ENCODE assay signal across 12 mouse cellular contexts in genomic region chr4:44029661-44030066, GRCm38 (mm10). TPM values are rescaled to one million over a fixed set of nuclear protein-coding genes. Genes with fewer than 3 reads are reported as not detected.
A peak's percentile ranks its signal among the peaks of the same experiment; 100 is the strongest.
DNase-seq lines count a peak whose midpoint lies in the region; ATAC-seq and TF ChIP-seq lines count a peak whose summit lies in the region.
"Had no signal": no experiment of that assay in that cellular context is flagged by ENCODE, and none has a peak within 500 bp of the region (broad histone marks: within the 10 kb centered on the region; RNA-seq: fewer than 3 reads in every experiment).

No protein-coding gene starts in this region.

- peaks cover 73% of the 10 kb centered on the region for H3K36me3 ChIP-seq in forebrain, postnatal 0 days (ENCODE audit: insufficient read depth)
- peaks cover 98% of the 10 kb centered on the region for H3K36me3 ChIP-seq in forebrain, embryonic 10.5 days (replicated peaks)
- peaks cover 80% of the 10 kb centered on the region for H3K36me3 ChIP-seq in midbrain, embryonic 14.5 days (ENCODE audit: control insufficient read depth, insufficient read depth, low read length)
- H3K36me3 ChIP-seq in midbrain, embryonic 11.5 days (ENCODE audit: control insufficient read depth, insufficient read depth, low read length): peaks cover 35% of the 10 kb centered on the region

- 75% methylated on average over 15 of the region's 15 CpGs for WGBS in forebrain, postnatal 0 days
- 94% methylated on average over 15 of the region's 15 CpGs for WGBS in forebrain, embryonic 10.5 days
- 87% methylated on average over 15 of the region's 15 CpGs for WGBS in midbrain, embryonic 14.5 days
- WGBS in midbrain, embryonic 11.5 days: 91% methylated on average over 15 of the region's 15 CpGs

- no peak for ATAC-seq in forebrain, postnatal 0 days
- no peak for ATAC-seq in midbrain, embryonic 14.5 days (ENCODE audit: low FRiP score, low TSS enrichment)
- ATAC-seq in midbrain, embryonic 11.5 days (ENCODE audit: low FRiP score): no peak
- ATAC-seq in monocyte, adult 5-6 weeks (replicated peaks; ENCODE audit: insufficient number of reproducible peaks, low FRiP score, low TSS enrichment, poor library complexity, severe bottlenecking): no peak; the same call in 1 of the 2 replicates

- no peak overlapping the region for H3K9ac ChIP-seq in forebrain, postnatal 0 days
- no peak overlapping the region for H3K9ac ChIP-seq in midbrain, embryonic 14.5 days (replicated peaks; ENCODE audit: low read length)
- H3K9ac ChIP-seq in midbrain, embryonic 11.5 days (ENCODE audit: low read length): no peak overlapping the region
- H3K9ac ChIP-seq: embryonic facial prominence, embryonic 13.5 days had no signal

- H3K27me3 ChIP-seq in forebrain, postnatal 0 days (ENCODE audit: insufficient read depth, low read length): no peaks in the 10 kb centered on the region
- peaks cover 100% of the 10 kb centered on the region for H3K27me3 ChIP-seq in forebrain, embryonic 10.5 days (ENCODE audit: poor library complexity, severe bottlenecking)
- peaks cover 64% of the 10 kb centered on the region for H3K27me3 ChIP-seq in midbrain, embryonic 14.5 days (ENCODE audit: control insufficient read depth, insufficient read depth, low read length)
- H3K27me3 ChIP-seq in midbrain, embryonic 11.5 days (ENCODE audit: control insufficient read depth, insufficient read depth, low read length): peaks cover 90% of the 10 kb centered on the region
- H3K27me3 ChIP-seq: embryonic facial prominence, embryonic 13.5 days had no signal

- no peak for TF ChIP-seq CTCF in forebrain, postnatal 0 days (IDR thresholded peaks at IDR 0.05; ENCODE audit: low read depth)

- no peaks in the 10 kb centered on the region for H3K4me1 ChIP-seq in forebrain, postnatal 0 days (ENCODE audit: insufficient read depth)
- peaks cover 20% of the 10 kb centered on the region for H3K4me1 ChIP-seq in forebrain, embryonic 10.5 days
- H3K4me1 ChIP-seq in midbrain, embryonic 14.5 days (ENCODE audit: control insufficient read depth, insufficient read depth, low read length): peaks cover 11% of the 10 kb centered on the region
- H3K4me1 ChIP-seq in midbrain, embryonic 11.5 days (ENCODE audit: control insufficient read depth, insufficient read depth, low read length): peaks cover 16% of the 10 kb centered on the region

- intact Hi-C loops in heart, postnatal 36 days (cut with DNase I): loop anchor here (5.0 kb wide), 1 partner anchor 102 kb away; no protein-coding TSS in a partner anchor

- DNase-seq in forebrain, postnatal 0 days: peak; percentile 14
- no peak for DNase-seq in forebrain, embryonic 10.5 days (ENCODE audit: extremely low spot score, low spot score)
- peak; percentile 12 for DNase-seq in midbrain, embryonic 14.5 days
- no peak for DNase-seq in midbrain, embryonic 11.5 days (ENCODE audit: low spot score, missing footprints)
- peak; percentile 63 for DNase-seq in gastrocnemius, postnatal 25 days
- DNase-seq in heart, postnatal 36 days: peak; percentile 24 to 42
- no peak for DNase-seq in adrenal gland, postnatal 25 days
- DNase-seq: lung, adult 2 months had no signal

- H3K9me3 ChIP-seq in forebrain, postnatal 0 days (ENCODE audit: low read length): no peaks in the 10 kb centered on the region
- peaks cover 9% of the 10 kb centered on the region; the same call in 1 of the 2 replicates for H3K9me3 ChIP-seq in forebrain, embryonic 10.5 days
- no peaks in the 10 kb centered on the region for H3K9me3 ChIP-seq in midbrain, embryonic 14.5 days (ENCODE audit: control insufficient read depth, low read length)
- H3K9me3 ChIP-seq in midbrain, embryonic 11.5 days (ENCODE audit: control insufficient read depth, low read length): no peaks in the 10 kb centered on the region
- H3K9me3 ChIP-seq: embryonic facial prominence, embryonic 13.5 days had no signal

- H3K4me2 ChIP-seq in forebrain, postnatal 0 days (ENCODE audit: low read depth): no peak overlapping the region
- H3K4me2 ChIP-seq in midbrain, embryonic 14.5 days (ENCODE audit: low read length): no peak overlapping the region
- H3K4me2 ChIP-seq in midbrain, embryonic 11.5 days: no peak overlapping the region
- H3K4me2 ChIP-seq: embryonic facial prominence, embryonic 13.5 days had no signal

- H3K4me3 ChIP-seq in forebrain, postnatal 0 days (ENCODE audit: low read depth, low read length): no peak overlapping the region
- no peak overlapping the region for H3K4me3 ChIP-seq in forebrain, embryonic 10.5 days
- no peak overlapping the region for H3K4me3 ChIP-seq in midbrain, embryonic 14.5 days (replicated peaks; ENCODE audit: low read depth, low read length)
- no peak overlapping the region for H3K4me3 ChIP-seq in midbrain, embryonic 11.5 days (ENCODE audit: low read depth, low read length)
- H3K4me3 ChIP-seq: embryonic facial prominence, embryonic 13.5 days had no signal

- no peak overlapping the region for H3K27ac ChIP-seq in forebrain, postnatal 0 days (ENCODE audit: low read depth, low read length)
- H3K27ac ChIP-seq in forebrain, embryonic 10.5 days: no peak overlapping the region
- no peak overlapping the region for H3K27ac ChIP-seq in midbrain, embryonic 14.5 days (replicated peaks; ENCODE audit: low read depth, low read length)
- no peak overlapping the region for H3K27ac ChIP-seq in midbrain, embryonic 11.5 days (ENCODE audit: low read depth, low read length)
- H3K27ac ChIP-seq: embryonic facial prominence, embryonic 13.5 days had no signal

RNA-seq across cellular contexts. Expression of gene Clta, which starts 25.4 kb away (rescaled TPM):
- total RNA-seq in forebrain, postnatal 0 days (2014; rRNA removed): 579 and 718 TPM in 2 replicates
- 377 and 380 TPM in 2 replicates for polyA plus RNA-seq in forebrain, postnatal 0 days (2015; fragmentation: Nextera tagmentation; extraction: Ambion mirVana)
- 176 and 179 TPM in 2 replicates for polyA plus RNA-seq in forebrain, embryonic 10.5 days (2016; fragmentation: Nextera tagmentation; extraction: Ambion mirVana)
- 317 and 327 TPM in 2 replicates for polyA plus RNA-seq in midbrain, embryonic 14.5 days (2014; fragmentation: Nextera tagmentation; extraction: Ambion mirVana)
- 226 and 236 TPM in 2 replicates for polyA plus RNA-seq in midbrain, embryonic 11.5 days (2014; fragmentation: Nextera tagmentation; extraction: Ambion mirVana)
- total RNA-seq in gastrocnemius, postnatal 25 days (2021): 10 to 100 TPM; 51.4 to 61.9 TPM
- total RNA-seq in heart, postnatal 36 days (2021): 10 to 100 TPM; 81.1 to 85.3 TPM
- total RNA-seq in adrenal gland, postnatal 25 days (2021): 169 and 173 TPM in 2 replicates
- total RNA-seq in monocyte, adult 5-6 weeks (2017): 320 to 466 TPM (median 446 TPM) in 3 replicates

RNA-seq across cellular contexts. Expression of gene Ccin, which starts 46.4 kb away (rescaled TPM):
- 0.19 and 0.46 TPM in 2 replicates for total RNA-seq in forebrain, postnatal 0 days (2014; rRNA removed)
- 0.08 TPM in 1 of 2 replicates, not detected in the other for polyA plus RNA-seq in forebrain, postnatal 0 days (2015; fragmentation: Nextera tagmentation; extraction: Ambion mirVana)
- polyA plus RNA-seq in forebrain, embryonic 10.5 days (2016; fragmentation: Nextera tagmentation; extraction: Ambion mirVana): not detected in 2 replicates
- not detected in 2 replicates for polyA plus RNA-seq in midbrain, embryonic 14.5 days (2014; fragmentation: Nextera tagmentation; extraction: Ambion mirVana)
- polyA plus RNA-seq in midbrain, embryonic 11.5 days (2014; fragmentation: Nextera tagmentation; extraction: Ambion mirVana): not detected in 2 replicates
- total RNA-seq in gastrocnemius, postnatal 25 days (2021): not detected
- under 1 TPM in 1 of 2 experiments, not detected in 1; 0.14 TPM for total RNA-seq in heart, postnatal 36 days (2021)
- not detected in 2 replicates for total RNA-seq in adrenal gland, postnatal 25 days (2021)
- 0.39 TPM in 1 of 3 replicates, not detected in the others for total RNA-seq in monocyte, adult 5-6 weeks (2017)
- total RNA-seq: hematopoietic stem cell, adult 5-6 weeks; layer of hippocampus, adult 18-20 months had no signal
- polyA plus RNA-seq: embryonic facial prominence, embryonic 13.5 days had no signal

RNA-seq across cellular contexts. Expression of gene Gne, which starts 54.3 kb away (rescaled TPM):
- total RNA-seq in forebrain, postnatal 0 days (2014; rRNA removed): 34.2 and 36.5 TPM in 2 replicates
- 22.1 and 25.2 TPM in 2 replicates for polyA plus RNA-seq in forebrain, postnatal 0 days (2015; fragmentation: Nextera tagmentation; extraction: Ambion mirVana)
- polyA plus RNA-seq in forebrain, embryonic 10.5 days (2016; fragmentation: Nextera tagmentation; extraction: Ambion mirVana): 18.0 and 19.2 TPM in 2 replicates
- 21.9 and 29.5 TPM in 2 replicates for polyA plus RNA-seq in midbrain, embryonic 14.5 days (2014; fragmentation: Nextera tagmentation; extraction: Ambion mirVana)
- 15.1 and 18.1 TPM in 2 replicates for polyA plus RNA-seq in midbrain, embryonic 11.5 days (2014; fragmentation: Nextera tagmentation; extraction: Ambion mirVana)
- 10 to 100 TPM in 1 of 2 experiments, 1 to 10 TPM in 1; 8.9 to 15.0 TPM for total RNA-seq in gastrocnemius, postnatal 25 days (2021)
- total RNA-seq in heart, postnatal 36 days (2021): 10 to 100 TPM; 23.1 to 28.6 TPM
- 28.7 and 40.6 TPM in 2 replicates for total RNA-seq in adrenal gland, postnatal 25 days (2021)
- 12.7 to 24.4 TPM (median 19.1 TPM) in 3 replicates for total RNA-seq in monocyte, adult 5-6 weeks (2017)

Comparison
In these comparisons a context has a peak if more than half of its experiments do, and no peak if none do; other contexts are left out.
1. DNase-seq: peak in forebrain, postnatal 0 days (single experiment), midbrain, embryonic 14.5 days (single experiment), gastrocnemius, postnatal 25 days (single experiment) and heart, postnatal 36 days (2 of 2); none in forebrain, embryonic 10.5 days (single experiment), midbrain, embryonic 11.5 days (single experiment) and adrenal gland, postnatal 25 days (single experiment).